Mouse (Mus musculus) frontal cortex, postnatal 10 days (tissue): ENCODE data around the gene Ell3.

Source experiments
- DNase-seq, 2 experiments: peaks; one replicate each; pipeline ENCODE4 v3.0.0; 2022; ENCODE audit warnings: low spot score in 2 of 2, mixed read lengths in 1 of 2

The Ell3 gene

DNA sequence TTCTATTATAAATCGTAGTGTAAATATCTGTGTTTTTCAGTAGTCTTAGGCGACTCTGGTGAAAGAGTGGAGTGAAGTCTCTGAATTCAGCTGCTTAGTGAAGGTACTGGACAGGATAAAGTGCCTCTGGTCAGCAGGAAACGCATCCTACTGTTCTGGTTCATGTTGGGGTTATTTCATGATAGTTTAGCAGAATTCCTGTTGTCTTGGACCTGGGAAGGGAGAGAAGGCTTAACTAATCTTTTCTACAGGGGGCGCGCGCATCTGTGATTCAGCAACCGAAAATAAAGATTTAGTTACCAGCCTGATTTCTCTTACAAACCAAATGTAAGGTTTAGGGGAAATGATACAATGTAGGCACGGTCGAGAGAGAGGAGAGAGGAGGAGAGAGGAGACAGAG lies 4.1 kb upstream of the Ell3 start:
- DNase-seq, result no peak

DNA sequence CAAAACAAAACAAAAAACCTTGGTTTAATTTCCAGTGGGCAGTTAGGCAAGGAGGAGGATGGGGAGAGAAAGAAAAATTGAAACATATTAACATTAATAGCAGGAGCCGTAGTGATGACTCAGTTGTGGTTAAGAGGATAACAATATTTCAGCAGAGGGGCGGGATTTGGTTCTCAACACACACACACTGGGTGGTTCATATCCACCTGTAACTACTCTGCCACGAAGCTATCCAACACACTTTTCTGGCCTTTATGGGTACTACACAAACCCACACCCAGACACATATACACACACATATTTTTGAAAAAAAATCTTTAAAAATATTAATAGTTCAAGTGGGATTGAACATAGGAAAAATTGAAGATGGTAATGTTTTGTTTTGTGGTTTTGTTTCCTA lies 2.9 kb upstream of the Ell3 start:
- DNase-seq, result no peak

DNA sequence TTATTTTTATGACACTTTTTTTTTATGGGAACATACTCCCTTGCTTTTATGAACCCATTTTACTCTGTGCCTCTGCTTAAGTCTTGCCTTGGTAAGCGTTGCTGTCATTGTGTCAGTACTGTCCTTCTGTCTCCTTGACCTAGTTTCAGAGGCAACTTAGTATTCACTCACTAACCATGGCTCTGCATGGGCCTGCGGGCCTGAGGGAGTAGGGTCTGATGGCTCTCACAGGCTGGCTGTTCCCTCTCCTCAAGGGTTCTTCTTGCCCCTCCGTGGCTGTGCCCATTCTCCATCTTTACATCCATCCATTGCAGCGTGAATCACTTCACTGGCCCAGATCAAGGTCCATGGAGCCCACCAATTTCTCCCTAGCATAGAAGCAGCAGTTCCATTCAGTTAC lies 2.4 kb upstream of the Ell3 start:
- DNase-seq, result no peak

DNA sequence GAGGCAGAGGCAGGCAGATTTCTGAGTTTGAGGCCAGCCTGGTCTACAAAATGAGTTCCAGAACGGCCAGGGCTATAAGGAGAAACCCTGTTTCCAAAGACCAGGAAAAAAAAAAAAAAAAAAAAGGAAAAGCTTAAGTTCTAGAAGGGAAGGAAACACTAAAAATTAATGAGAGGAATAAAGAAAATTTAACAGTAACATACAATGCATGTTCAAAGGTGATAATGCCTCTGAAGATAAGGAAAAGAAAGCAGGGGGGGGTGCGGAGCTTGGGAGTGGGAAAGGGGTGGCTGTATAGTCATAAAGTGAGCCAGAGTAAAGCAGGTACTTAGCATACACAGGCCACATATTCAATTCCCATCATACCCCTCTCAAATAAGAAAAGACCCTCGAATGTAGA lies 1.0 kb upstream of the Ell3 start:
- DNase-seq, result no peak

DNA sequence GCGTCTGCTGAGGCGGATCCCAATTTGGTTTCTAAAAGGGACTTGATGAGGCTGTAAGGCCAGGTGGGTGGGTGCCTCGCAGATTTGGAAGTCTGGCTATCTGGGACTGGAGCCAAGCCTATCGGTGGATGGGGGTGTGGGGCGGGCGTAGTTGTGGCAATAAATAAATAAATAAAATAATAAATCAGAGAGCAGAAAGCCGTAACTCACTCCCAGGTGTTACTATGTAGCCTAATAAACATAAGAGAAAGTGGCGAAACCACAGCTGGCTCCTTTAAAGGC lies 1.1 kb downstream of the Ell3 start:
- DNase-seq, result no peak

DNA sequence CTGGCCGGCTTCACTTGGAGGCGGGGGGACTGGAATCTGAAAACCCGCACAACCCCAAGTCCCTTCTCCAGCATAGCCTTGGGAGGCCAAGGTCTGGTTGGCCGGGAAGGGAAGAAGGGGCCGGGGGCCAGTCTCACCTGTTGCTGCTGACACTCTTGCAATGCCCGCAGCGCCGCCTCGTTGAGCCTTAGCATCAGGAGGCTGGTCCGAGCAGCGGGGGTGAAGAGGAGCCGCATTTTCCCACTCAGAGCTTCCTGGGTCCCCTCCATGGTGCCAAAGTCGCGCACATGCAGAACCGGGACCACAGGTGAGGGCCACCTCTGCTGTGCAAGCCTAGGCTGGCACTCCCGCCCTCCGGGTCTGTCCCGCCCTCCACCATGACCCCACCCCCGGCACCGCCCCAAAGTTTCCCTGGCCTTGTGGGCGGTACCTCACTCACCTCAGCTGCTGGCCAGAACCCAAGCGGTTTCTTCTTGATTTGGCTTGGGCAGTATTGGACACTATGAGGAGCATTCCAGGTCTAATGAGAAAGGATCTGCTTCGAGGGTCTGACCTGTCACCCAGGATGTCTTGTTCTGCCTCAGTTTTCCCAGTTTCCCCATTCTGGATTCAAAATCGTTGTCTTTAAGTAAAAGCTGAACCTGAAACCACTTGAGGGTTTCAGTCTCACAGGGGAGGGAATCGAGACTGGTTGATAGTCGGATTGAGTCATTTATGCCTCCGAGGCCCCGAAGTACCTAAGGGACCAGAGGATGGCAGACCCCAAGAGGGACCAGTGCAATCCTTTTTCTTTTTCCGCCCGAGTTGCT lies 1.6 kb downstream of the Ell3 start:
- DNase-seq, result no peak

DNA sequence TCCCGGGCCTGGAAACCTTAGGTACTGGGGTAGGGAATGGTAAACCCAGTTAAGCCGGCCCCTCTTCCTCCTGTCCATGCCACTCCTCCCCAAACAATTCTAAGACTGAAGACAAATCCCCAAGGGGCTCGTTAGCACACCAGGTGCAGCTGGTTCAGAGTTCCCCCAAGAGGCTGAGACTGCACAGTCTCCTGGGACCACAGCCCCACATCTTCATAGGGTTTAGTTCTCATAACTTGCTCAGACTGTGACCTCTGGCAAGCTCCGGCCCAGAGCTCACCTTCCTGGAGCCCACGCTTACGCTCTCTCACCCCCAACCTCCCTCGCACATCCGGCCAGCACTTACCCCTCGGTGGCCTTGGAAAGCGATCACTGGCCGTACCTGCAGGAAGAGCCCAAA lies 2.3 kb downstream of the Ell3 start:
- no peak for DNase-seq

DNA sequence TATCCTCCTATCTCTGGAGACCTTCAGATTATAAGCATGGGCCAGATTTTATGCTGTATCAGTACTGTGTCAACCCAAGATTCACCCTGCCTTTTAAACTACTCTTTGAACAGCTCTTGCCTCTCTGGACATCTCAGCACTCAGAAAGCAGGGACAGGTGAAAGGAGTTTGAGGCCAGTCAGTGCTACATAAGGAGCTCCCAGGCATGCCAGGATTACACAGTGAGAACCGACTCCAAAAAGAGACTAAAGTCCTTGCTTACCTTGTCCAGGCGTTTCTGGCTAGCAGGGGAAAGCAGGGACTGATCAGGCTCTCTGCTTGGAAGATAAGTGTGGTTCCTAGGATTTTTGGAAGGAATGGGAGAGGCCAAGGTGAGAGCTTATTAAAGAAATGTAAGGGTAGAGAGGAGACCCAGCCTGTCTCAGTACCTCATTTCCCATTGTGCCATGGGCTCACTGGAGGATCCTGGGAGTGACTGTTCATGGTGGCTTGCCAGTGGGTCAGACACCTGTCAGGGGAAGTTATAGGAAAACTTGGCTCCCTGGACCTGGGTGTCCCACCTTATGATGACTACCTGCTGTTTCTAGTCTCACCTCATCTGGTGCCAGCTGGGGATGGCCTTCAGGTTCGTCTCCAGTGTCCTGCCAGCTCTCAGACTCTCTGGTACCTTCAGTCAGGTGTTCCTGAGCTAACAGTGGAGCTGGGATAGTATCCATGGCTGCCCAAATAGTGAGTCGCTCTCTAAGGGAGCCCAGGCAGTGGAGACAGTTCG lies 3.1 kb downstream of the Ell3 start:
- no peak for DNase-seq

DNA sequence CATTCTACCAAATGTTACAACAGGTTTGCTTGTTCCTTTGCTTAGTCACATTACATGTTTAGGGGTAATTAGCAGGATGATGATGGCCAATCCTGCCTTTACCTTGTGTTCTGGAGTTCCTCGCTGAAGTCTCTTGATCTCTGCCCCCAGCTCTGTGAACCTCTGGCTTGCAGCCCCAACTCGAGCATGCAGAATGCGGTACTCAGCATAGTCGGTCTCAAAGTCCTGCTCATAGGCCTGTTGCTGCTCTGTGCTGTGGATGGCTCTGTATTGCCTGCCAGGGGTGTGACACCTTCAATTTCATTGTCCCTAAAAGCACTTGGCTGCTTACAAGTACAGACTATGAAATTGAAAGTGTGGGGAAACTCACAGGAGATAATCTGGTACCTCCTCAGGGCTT lies 4.3 kb downstream of the Ell3 start:
- no peak for DNase-seq

DNA sequence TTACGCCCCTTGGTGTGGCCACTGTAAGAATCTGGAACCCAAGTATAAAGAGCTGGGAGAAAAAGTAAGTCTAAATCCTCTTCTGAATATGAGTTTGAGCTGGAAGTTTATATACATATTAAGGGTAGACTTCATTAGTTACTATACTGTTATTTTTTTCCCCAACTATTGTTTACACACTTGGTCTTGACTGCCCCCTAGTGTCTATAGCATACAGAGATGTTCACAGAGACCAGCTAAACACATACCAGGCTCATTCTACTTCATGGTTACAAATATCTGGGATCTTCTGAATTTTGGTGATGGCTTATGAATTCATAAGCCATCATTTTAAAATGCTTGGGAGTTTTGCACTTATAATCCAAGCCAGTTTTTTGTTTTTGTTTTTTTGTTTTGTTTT lies 9.2 kb downstream of the Ell3 start:
- DNase-seq, result no peak

DNA sequence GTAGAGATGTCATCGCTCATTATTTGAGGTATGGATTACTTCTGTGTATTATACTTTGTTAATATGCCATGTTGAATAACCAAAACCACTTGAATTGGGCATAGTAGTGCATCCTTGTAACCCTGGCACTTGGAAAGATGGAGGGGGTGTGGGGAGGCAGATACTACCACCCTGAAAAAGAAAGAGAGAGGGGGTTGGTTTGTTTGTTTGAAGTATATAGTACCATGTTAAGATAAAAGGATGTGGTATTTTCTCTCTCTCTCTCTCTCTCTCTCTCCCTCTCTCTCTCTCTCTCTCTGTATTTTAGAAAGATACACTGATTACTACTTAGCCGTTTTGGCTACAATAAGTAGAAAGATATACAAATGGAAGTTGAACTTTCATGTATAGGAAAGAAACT lies 18.2 kb downstream of the Ell3 start:
- DNase-seq, result no peak

DNA sequence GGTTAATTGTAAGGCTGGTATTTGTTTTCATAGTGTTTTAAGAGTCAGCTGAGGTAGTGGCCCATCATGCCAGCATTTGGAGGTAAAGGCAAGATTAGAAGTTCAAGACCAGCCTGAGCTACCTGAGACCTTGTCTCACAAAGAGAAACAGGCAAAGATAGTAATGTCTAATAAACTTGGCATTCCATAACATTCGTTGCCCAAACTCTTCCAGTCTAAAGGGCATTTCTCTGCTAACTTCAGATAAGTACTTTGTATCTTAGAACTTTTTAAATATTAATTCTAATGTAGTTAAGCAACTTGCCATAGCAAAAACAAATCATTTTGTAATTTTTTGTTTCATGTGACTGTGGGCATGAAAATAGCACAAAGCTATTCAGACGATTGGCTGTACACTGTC lies 20.9 kb downstream of the Ell3 start:
- no peak for DNase-seq

DNA sequence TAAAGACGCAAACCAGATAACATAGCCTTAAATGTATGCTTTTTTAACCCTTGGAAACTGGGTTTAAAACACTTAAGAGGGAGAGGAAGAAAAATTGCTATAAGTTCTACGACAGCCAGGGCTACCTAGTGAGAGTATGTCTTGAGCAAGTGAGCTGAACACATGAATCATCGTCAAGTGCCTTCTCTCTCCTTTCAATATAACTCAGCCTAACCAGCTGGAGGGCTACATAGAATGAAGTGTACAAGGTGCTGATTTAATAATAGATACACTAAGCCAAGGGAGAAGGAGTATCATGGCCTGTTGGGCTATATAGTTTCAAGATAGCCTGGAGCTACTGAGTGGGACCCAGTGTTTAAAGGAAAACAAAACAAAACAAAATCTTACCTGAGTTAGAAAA lies 25.6 kb downstream of the Ell3 start:
- DNase-seq, result no peak

DNA sequence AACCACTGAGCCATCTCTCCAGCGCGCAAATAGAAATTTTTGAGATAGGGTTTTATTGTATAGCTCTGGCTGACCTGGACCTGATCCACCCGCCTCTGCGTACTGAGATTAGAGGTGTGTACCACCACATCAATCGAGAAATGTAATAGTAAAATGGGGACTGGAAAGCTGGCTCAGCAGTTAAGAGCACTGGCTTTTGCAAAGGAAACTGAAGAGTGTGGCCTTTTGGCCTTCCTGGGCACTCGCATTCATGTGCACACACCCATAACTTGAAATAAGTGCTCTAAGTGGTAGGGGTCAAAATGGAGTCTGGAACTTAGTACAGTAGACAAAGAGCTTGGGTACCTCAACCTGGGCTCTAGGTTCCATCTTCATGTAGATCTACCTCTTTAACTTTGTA lies 27.7 kb downstream of the Ell3 start:
- no peak for DNase-seq

DNA sequence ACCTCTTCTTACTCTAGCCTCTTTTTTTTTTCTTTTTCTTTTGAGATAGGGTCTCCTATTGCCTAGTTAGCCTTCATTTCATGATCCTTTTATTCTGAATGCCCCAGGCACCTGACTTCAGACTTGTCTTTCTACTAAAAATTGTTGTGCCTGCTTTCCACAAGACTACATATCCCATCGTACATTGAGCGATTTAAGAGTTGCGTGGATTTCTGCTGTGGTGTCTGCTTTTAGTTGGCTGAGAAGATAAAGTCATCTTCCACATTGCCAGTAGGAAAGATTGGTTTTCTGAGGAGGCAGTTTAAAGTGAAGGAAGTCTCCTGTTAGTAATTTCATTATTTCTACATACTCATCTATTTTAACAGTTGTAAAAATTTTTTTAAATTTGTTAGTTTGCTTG lies 28.5 kb downstream of the Ell3 start:
- no peak for DNase-seq

DNA sequence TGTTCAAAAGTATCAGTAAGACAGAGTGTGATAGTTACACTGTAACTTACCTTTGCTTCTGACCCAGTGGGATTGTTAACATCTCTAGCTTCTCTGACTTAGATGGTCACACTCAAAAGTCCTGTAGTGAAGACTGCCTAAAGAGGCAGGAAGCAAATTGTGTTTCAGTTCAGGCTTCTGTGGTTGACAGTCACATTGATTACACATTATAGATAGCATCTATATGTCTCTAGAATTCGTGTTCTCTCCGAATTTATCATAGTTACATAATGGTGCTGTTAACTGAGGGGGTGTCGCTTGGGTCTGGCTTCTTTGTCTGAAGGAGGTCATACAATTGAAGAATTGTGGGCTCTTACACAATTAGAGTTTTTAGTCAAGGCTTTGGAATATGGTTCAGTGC lies 29.0 kb downstream of the Ell3 start:
- DNase-seq, result no peak

DNA sequence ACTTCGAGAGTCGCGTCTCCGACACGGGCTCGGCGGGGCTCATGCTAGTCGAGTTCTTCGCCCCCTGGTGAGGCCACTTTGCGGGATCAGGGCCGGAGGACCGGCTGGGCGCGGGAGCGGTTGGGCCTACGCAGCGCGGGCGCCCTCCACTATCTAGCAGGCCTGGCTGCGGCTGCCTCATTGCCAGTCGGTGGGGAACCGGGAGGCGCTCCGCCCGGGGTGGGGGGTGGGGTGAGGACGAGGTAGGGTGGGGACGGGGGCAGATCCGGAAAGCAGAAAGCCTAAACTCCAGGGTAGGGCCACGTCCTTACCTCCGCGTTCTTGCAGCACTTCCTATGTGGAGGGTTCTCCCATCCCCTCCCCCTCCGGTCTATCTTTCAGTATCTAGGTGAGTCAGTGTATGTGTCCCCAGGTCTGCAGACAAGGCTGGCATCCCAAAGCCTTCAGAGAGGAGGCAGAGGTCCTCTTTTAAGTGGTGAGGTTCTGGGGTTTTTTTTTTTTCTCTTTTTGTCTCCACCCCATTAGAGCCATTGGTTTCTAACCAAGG lies 29.9 kb downstream of the Ell3 start:
- peak; percentile 27 to 58 for DNase-seq

DNA sequence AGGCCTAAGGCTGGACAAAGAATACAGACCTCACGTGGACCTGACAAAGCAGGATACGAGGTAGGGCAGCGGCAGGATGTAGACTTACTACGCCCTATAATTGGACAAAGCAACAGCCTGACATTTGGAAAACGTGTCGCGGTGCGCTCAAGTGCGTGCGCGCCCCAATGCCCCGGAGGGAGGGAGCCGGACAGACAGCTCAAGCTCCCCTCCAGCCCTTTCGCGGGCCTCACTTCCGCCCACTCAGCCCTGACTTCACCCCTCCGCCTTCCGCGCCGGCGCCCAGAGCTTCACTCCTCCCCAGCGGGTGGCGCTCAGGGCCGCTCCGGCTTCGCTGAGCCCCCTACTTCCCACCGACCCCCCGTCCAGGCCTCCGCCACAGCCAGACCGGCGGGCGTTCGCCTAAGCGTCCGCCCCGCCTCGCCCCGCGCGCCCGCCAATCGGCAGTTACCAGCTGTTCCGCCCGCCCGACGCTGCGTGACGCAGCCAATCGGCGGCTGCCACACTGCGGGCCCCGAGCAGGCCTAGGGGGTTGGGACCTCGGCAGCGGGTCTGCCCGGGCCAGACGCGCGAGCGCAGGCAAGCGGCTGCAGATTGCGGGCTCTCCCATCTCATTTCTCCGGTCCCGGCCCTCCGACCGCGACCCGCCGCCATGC lies 30.6 kb downstream of the Ell3 start, which contains the start of the genes Pdia3 and Catsper2:
Gene Pdia3, plus strand, starts transcription at position 389 of the 656 bp plus-strand sequence.
Gene Catsper2, minus strand, starts transcription at position 406 of the 656 bp plus-strand sequence.
- DNase-seq, result peak; percentile 94 to 96

DNA sequence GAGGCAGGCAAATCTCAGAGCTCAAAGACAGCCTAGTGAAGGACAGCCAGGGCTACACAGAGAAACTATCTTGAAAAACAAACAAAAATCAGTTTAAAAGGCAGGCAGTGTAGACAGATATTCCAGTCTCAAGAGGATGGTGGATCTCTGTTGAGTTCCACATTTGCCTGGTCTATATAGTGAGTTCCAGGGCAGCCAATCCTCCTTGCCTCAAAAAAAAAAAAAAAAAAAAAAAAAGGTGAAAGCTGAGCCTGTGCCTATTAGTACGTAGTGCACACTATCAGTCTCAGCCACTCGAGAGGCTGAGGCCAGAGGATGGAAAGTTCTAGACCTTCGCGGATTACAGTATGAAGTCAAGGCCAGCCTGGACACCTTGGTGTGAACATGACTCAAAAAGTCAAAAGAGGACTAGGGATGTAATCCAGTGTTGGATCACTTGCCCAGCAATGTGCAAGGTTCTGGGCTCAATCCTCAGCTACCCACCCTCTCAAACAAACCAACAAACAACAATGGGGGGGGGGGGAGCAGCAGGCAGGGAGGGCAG lies 31.2 kb downstream of the Ell3 start:
- DNase-seq, result peak in 1 of 2 experiments; percentile 12

DNA sequence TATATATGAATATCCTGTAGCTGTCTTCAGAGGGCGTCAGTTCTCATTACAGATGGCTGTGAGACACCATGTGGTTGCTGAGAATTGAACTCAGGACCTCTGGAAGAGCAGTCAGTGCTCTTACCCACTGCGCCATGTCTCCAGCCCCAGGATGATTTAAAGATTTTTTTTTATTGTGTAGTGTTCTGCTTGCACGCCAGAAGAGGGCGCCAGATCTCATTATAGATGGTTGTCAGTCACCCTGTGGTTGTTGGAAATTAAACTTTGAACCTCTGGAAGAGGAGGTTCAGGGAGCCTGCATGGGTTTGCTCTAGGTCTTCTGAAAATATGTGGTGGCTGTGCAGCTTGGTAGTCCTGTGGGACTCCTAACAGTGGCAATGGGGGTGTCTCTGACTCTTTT lies 35.9 kb downstream of the Ell3 start:
- DNase-seq, result no peak

DNA sequence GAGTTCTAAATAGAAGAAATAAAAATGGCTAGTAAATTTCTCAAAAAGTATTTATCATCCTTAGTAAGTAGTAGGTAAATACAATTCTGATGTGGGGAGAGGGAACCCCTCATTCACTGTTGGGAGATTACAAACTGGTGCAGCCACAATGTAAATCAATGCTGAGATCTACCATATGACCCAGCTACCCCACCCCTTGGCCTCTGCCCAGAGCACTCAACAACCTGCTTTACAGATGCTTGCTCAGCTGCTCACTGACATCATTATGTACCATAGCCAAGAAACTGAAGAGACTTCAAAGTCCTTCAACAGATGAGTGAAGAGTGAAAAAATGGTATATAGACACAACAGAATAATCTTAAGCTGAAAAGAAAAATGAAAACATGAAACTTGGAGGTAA lies 40.8 kb downstream of the Ell3 start:
- no peak for DNase-seq

DNA sequence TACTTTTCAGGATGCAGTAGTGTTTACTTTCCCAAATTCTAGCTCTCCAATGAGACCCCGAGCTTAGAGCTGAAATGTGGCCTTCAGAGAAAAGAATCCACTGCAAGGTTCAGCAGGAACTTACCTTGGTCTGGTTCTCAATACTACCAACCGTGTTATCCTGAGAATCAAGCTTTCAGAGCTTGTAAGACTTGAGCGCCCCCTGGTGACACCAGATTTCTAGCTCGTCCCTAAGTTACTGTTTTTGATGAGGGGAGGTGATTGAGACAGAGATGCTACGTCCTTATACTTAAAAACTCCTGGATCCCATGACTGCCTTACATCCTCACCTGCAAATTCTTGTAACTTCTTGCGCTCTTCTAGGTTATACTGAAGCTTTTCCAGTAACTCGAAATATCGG lies 47.5 kb downstream of the Ell3 start:
- peak; percentile 39 to 75 for DNase-seq
